Mouse (Mus musculus) spleen, adult 2 months (tissue): Measurements from ENCODE around the gene Clba1. TPM values are rescaled to one million over a fixed set of nuclear protein-coding genes. Genes with fewer than 3 reads are reported as not detected.

Source experiments
- DNase-seq, 2 experiments: peaks; one replicate each; pipeline versions ENCODE4 v3.0.0 to v3.0.0-alpha.2; 2012 to 2021; ENCODE audit warnings: low spot score in 2 of 2, low read depth in 1 of 2
- H3K27ac ChIP-seq: fragments of 200-500 bp; 2 replicates; pipeline ENCODE4 v1.5.1; 2012; ENCODE audit warnings: low read length, inconsistent platforms; ENCODE audit not compliant: insufficient read depth
- H3K27me3 ChIP-seq: fragments of 200-500 bp; 2 replicates; pipeline ENCODE4 v1.6.1; 2012; ENCODE audit warnings: mild to moderate bottlenecking, moderate library complexity, low read length, inconsistent platforms; ENCODE audit not compliant: control insufficient read depth, insufficient read depth
- H3K36me3 ChIP-seq: fragments of 200-500 bp; 2 replicates; pipeline ENCODE4 v1.6.1; 2012; ENCODE audit warnings: mild to moderate bottlenecking, low read length, inconsistent platforms; ENCODE audit not compliant: control insufficient read depth, insufficient read depth
- H3K4me1 ChIP-seq: fragments of 200-500 bp; 2 replicates; pipeline ENCODE4 v1.6.1; 2011; ENCODE audit warnings: inconsistent platforms; ENCODE audit not compliant: control insufficient read depth, insufficient read depth, insufficient read length
- H3K4me3 ChIP-seq: fragments of 200-500 bp; 2 replicates; pipeline ENCODE4 v1.5.1; 2011; ENCODE audit warnings: mild to moderate bottlenecking, inconsistent platforms; ENCODE audit not compliant: insufficient read depth, insufficient read length; ENCODE audit errors: extremely low read depth
- CTCF ChIP-seq: fragments of 200-500 bp; IDR thresholded peaks from 2 replicates; pipeline ENCODE4 v1.5.1; 2011; ENCODE audit warnings: mild to moderate bottlenecking, inconsistent platforms; ENCODE audit not compliant: insufficient read depth, insufficient read length, insufficient replicate concordance; ENCODE audit errors: extremely low read depth
- POLR2A ChIP-seq: fragments of 200-500 bp; IDR thresholded peaks from 2 replicates; pipeline ENCODE4 v1.6.1; 2011; ENCODE audit warnings: low read depth, low read length, inconsistent platforms
- WGBS: fragments of 180-500 bp; shearing (Covaris S2); methylation state at CpG from one replicate; pipeline ENCODE4 v1.1.7; 2018; 5-methylcytosine and 5-hydroxymethylcytosine counted together
- polyA plus RNA-seq: library from polyadenylated mRNA; depleted of rRNA; stranded (reverse); fragments of >200 nt; gene quantifications from 2 replicates; pipeline ENCODE4 v1.2.3, GENCODE M21; 2012

The Clba1 gene
- polyA plus RNA-seq, 1 experiment, result 0.83 TPM

- Histone ChIP-seq H3K4me3 (no peak overlapping the region), H3K36me3 (peaks cover 33% of the 10 kb centered on the region), H3K27me3 (no peaks in the 10 kb centered on the region), H3K27ac (no peak overlapping the region), H3K4me1 (no peaks in the 10 kb centered on the region)
- TF ChIP-seq POLR2A, result no peak
- no peak for TF ChIP-seq CTCF
- 85% methylated on average over 7 of the region's 7 CpGs for WGBS
- no peak for DNase-seq
Observed at GRCm38 (mm10) chr12:112764991-112765390, 43.7 kb upstream of the Clba1 start.

GRCm38 (mm10) chr12:112766586-112766985 is 42.2 kb upstream of the Clba1 start:
- WGBS, result 98% methylated on average over 7 of the region's 7 CpGs
- H3K4me1 ChIP-seq, result no peaks in the 10 kb centered on the region
- TF ChIP-seq POLR2A (no peak), CTCF (no peak)
- no peak for DNase-seq
- H3K4me3 ChIP-seq, result no peak overlapping the region
- no peak overlapping the region for H3K27ac ChIP-seq
- H3K36me3 ChIP-seq, result peaks cover 33% of the 10 kb centered on the region
- H3K27me3 ChIP-seq, result no peaks in the 10 kb centered on the region

GRCm38 (mm10) chr12:112767036-112767890 is 41.5 kb upstream of the Clba1 start:
- no peak overlapping the region for H3K27ac ChIP-seq
- H3K27me3 ChIP-seq, result no peaks in the 10 kb centered on the region
- 93% methylated on average over 16 of the region's 16 CpGs for WGBS
- TF ChIP-seq POLR2A (no peak), CTCF (no peak)
- H3K4me3 ChIP-seq, result no peak overlapping the region
- peaks cover 33% of the 10 kb centered on the region for H3K36me3 ChIP-seq
- DNase-seq, result no peak
- H3K4me1 ChIP-seq, result no peaks in the 10 kb centered on the region

GRCm38 (mm10) chr12:112768166-112768565 is 40.6 kb upstream of the Clba1 start:
- H3K27ac ChIP-seq, result no peak overlapping the region
- no peak for DNase-seq
- no peak overlapping the region for H3K4me3 ChIP-seq
- H3K4me1 ChIP-seq, result no peaks in the 10 kb centered on the region
- peaks cover 33% of the 10 kb centered on the region for H3K36me3 ChIP-seq
- no peaks in the 10 kb centered on the region for H3K27me3 ChIP-seq
- no peak for TF ChIP-seq CTCF
- no peak for TF ChIP-seq POLR2A
- WGBS, result 88% methylated on average over 8 of the region's 8 CpGs

GRCm38 (mm10) chr12:112769031-112769430 is 39.7 kb upstream of the Clba1 start:
- Histone ChIP-seq H3K27ac (no peak overlapping the region), H3K36me3 (peaks cover 29% of the 10 kb centered on the region), H3K27me3 (no peaks in the 10 kb centered on the region), H3K4me1 (no peaks in the 10 kb centered on the region), H3K4me3 (no peak overlapping the region)
- WGBS, result 84% methylated on average over 6 of the region's 6 CpGs
- no peak for DNase-seq
- TF ChIP-seq CTCF (no peak), POLR2A (no peak)

GRCm38 (mm10) chr12:112769751-112770150 is 39.0 kb upstream of the Clba1 start:
- TF ChIP-seq POLR2A (no peak), CTCF (no peak)
- 93% methylated on average over 2 of the region's 2 CpGs for WGBS

GRCm38 (mm10) chr12:112770396-112770795 is 38.3 kb upstream of the Clba1 start:
- 73% methylated on average over 4 of the region's 4 CpGs for WGBS
- peaks cover 20% of the 10 kb centered on the region for H3K36me3 ChIP-seq
- DNase-seq, result no peak

More at GRCm38 (mm10) chr12:112769751-112770150, 39.0 kb upstream of the Clba1 start:
- H3K4me1 ChIP-seq, result no peaks in the 10 kb centered on the region
- H3K36me3 ChIP-seq, result peaks cover 25% of the 10 kb centered on the region
- H3K27me3 ChIP-seq, result no peaks in the 10 kb centered on the region
- H3K27ac ChIP-seq, result no peak overlapping the region
- no peak overlapping the region for H3K4me3 ChIP-seq
- no peak for DNase-seq

More at GRCm38 (mm10) chr12:112770396-112770795, 38.3 kb upstream of the Clba1 start:
- no peak overlapping the region for H3K4me3 ChIP-seq
- H3K27me3 ChIP-seq, result no peaks in the 10 kb centered on the region
- H3K27ac ChIP-seq, result no peak overlapping the region
- TF ChIP-seq CTCF, result no peak
- TF ChIP-seq POLR2A, result no peak
- H3K4me1 ChIP-seq, result no peaks in the 10 kb centered on the region
